8 mouse cellular contexts compared by ENCODE assay signal in the genomic region with DNA sequence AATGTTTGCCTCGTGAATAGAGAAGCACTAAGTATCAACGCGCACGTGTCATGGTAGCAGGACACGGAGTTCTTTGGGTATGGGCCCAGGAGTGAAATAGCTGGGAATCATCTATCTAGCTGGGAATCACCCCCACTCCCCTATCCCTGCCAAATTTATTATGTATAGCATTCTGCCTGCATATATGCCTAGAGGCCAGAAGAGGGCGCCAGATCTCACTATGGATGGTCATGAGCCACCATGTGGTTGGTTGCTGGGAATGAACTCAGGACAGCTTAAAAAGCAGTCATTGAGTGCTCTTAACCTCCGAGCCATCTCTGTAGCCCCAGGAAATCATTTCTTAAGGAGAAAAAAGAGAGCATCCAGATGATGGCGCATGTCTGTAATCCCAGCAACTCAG. TPM values are rescaled to one million over a fixed set of nuclear protein-coding genes. Genes with fewer than 3 reads are reported as not detected.
DNase-seq lines count a peak whose midpoint lies in the region; ATAC-seq and TF ChIP-seq lines count a peak whose summit lies in the region.

No protein-coding gene starts in this region.

- H3K4me3 ChIP-seq in forebrain, embryonic 10.5 days = no peak overlapping the region
- H3K4me3 ChIP-seq in forebrain, embryonic 16.5 days (replicated peaks; ENCODE audit: low read length) = no peak overlapping the region
- no peak overlapping the region for H3K4me3 ChIP-seq in liver, adult 2 months (ENCODE audit: insufficient read depth, low read depth, low read length)
- no peak overlapping the region for H3K4me3 ChIP-seq in liver, embryonic 12.5 days

- H3K4me2 ChIP-seq in forebrain, embryonic 16.5 days (ENCODE audit: low read length) = no peak overlapping the region
- no peak overlapping the region for H3K4me2 ChIP-seq in liver, embryonic 12.5 days

- H3K27me3 ChIP-seq in forebrain, embryonic 10.5 days (ENCODE audit: poor library complexity, severe bottlenecking) = peaks cover under 1% of the 10 kb centered on the region; the same call in 1 of the 2 replicates
- 0 out of 2 replicates have a peak, but pooled peaks cover under 1% of the 10 kb centered on the region for H3K27me3 ChIP-seq in forebrain, embryonic 16.5 days (replicated peaks; ENCODE audit: control insufficient read depth, insufficient read depth, low read length)
- H3K27me3 ChIP-seq in liver, adult 2 months (ENCODE audit: control insufficient read depth, insufficient read depth, low read length) = no peaks in the 10 kb centered on the region
- peaks cover 47% of the 10 kb centered on the region for H3K27me3 ChIP-seq in liver, embryonic 12.5 days (replicated peaks)
- no peaks in the 10 kb centered on the region for H3K27me3 ChIP-seq in splenic B cell, adult 2 months (ENCODE audit: control insufficient read depth, insufficient read depth, low read length, poor library complexity, severe bottlenecking)

- no peaks in the 10 kb centered on the region for H3K36me3 ChIP-seq in forebrain, embryonic 10.5 days (replicated peaks)
- no peaks in the 10 kb centered on the region for H3K36me3 ChIP-seq in forebrain, embryonic 16.5 days (ENCODE audit: control insufficient read depth, insufficient read depth)
- no peaks in the 10 kb centered on the region for H3K36me3 ChIP-seq in liver, adult 2 months (ENCODE audit: control insufficient read depth, insufficient read depth, low read length)
- H3K36me3 ChIP-seq in liver, embryonic 12.5 days = no peaks in the 10 kb centered on the region
- no peaks in the 10 kb centered on the region for H3K36me3 ChIP-seq in splenic B cell, adult 2 months (ENCODE audit: control insufficient read depth, insufficient read depth, low read length, poor library complexity, severe bottlenecking)

- no peaks in the 10 kb centered on the region for H3K79me2 ChIP-seq in liver, adult 2 months (ENCODE audit: control insufficient read depth, insufficient read depth, low read length)

- H3K4me1 ChIP-seq in forebrain, embryonic 10.5 days = no peaks in the 10 kb centered on the region
- no peaks in the 10 kb centered on the region for H3K4me1 ChIP-seq in forebrain, embryonic 16.5 days (replicated peaks; ENCODE audit: control insufficient read depth, insufficient read depth, low read length)
- no peaks in the 10 kb centered on the region for H3K4me1 ChIP-seq in liver, adult 2 months (ENCODE audit: control insufficient read depth, insufficient read depth, low read length)
- no peaks in the 10 kb centered on the region for H3K4me1 ChIP-seq in liver, embryonic 12.5 days

- H3K9ac ChIP-seq in forebrain, embryonic 16.5 days (replicated peaks; ENCODE audit: low read depth, low read length) = no peak overlapping the region
- H3K9ac ChIP-seq in liver, adult 2 months (ENCODE audit: low read depth, low read length) = no peak overlapping the region
- H3K9ac ChIP-seq in liver, embryonic 12.5 days = no peak overlapping the region

- DNase-seq in forebrain, embryonic 10.5 days (ENCODE audit: extremely low spot score, low spot score) = peak; percentile 52
- DNase-seq in liver, adult 2 months (ENCODE audit: extremely low read depth, low read depth, low spot score) = peak; percentile 27
- peak; percentile 50 for DNase-seq in adipocyte (ENCODE audit: low spot score)
- peak; percentile 4 for DNase-seq in gastrocnemius, postnatal 25 days
- DNase-seq in splenic B cell, adult 2 months (ENCODE audit: low read depth, low spot score) = peak; percentile 81
- no peak for DNase-seq in frontal cortex, adult 2 months (ENCODE audit: extremely low spot score in 1 of 2, low spot score in 1 of 2)

- WGBS in forebrain, embryonic 10.5 days = 27% methylated on average over 8 of the region's 8 CpGs
- 19% methylated on average over 8 of the region's 8 CpGs for WGBS in forebrain, embryonic 16.5 days
- 27% methylated on average over 8 of the region's 8 CpGs for WGBS in liver, adult 2 months
- WGBS in liver, embryonic 12.5 days (ENCODE audit: insufficient replicate concordance) = 16% methylated on average over 8 of the region's 8 CpGs

- ATAC-seq in forebrain, embryonic 16.5 days = no peak
- ATAC-seq in liver, embryonic 12.5 days = no peak

- peak; percentile 61; the same call in 1 of the 2 replicates for TF ChIP-seq CTCF in liver, adult 2 months (IDR thresholded peaks at IDR 0.05; ENCODE audit: low read depth, low read length)

- H3K27ac ChIP-seq in forebrain, embryonic 10.5 days = no peak overlapping the region
- no peak overlapping the region for H3K27ac ChIP-seq in forebrain, embryonic 16.5 days (ENCODE audit: low read length)
- H3K27ac ChIP-seq in liver, adult 2 months (replicated peaks; ENCODE audit: insufficient read depth, low read depth, low read length) = no peak overlapping the region
- H3K27ac ChIP-seq in liver, embryonic 12.5 days = no peak overlapping the region

- H3K9me3 ChIP-seq in forebrain, embryonic 10.5 days = no peaks in the 10 kb centered on the region
- no peaks in the 10 kb centered on the region for H3K9me3 ChIP-seq in forebrain, embryonic 16.5 days (ENCODE audit: control insufficient read depth, low read length)
- H3K9me3 ChIP-seq in liver, embryonic 12.5 days (replicated peaks) = no peaks in the 10 kb centered on the region

- no peak for TF ChIP-seq POLR2A in liver, adult 2 months (IDR thresholded peaks at IDR 0.05; ENCODE audit: extremely low read depth, insufficient read depth, low read length)

RNA-seq across cellular contexts. Expression of a gene that starts 30.0 kb away (rescaled TPM):
- polyA plus RNA-seq in forebrain, embryonic 10.5 days (2016; fragmentation: Nextera tagmentation; extraction: Ambion mirVana) = 2.8 and 3.9 TPM in 2 replicates
- 3.0 and 4.0 TPM in 2 replicates for polyA plus RNA-seq in forebrain, embryonic 16.5 days (2015; fragmentation: Nextera tagmentation; extraction: Ambion mirVana)
- 4.0 and 4.4 TPM in 2 replicates for total RNA-seq in liver, adult 2 months (2014; rRNA removed)
- 7.5 and 10.1 TPM in 2 replicates for polyA plus RNA-seq in liver, adult 2 months (2012; rRNA removed)
- polyA plus RNA-seq in liver, embryonic 12.5 days (2016; fragmentation: Nextera tagmentation; extraction: Ambion mirVana) = 1.8 and 2.0 TPM in 2 replicates
- total RNA-seq in gastrocnemius, postnatal 25 days (2021) = 10 to 100 TPM in 1 of 2 experiments, 1 to 10 TPM in 1; 8.6 to 11.1 TPM
- polyA plus RNA-seq in frontal cortex, adult 2 months (2012; rRNA removed) = 58.6 TPM in 2 replicates

RNA-seq across cellular contexts. Expression of a gene that starts 49.5 kb away (rescaled TPM):
- 9.2 and 11.0 TPM in 2 replicates for polyA plus RNA-seq in forebrain, embryonic 10.5 days (2016; fragmentation: Nextera tagmentation; extraction: Ambion mirVana)
- 6.7 and 8.5 TPM in 2 replicates for polyA plus RNA-seq in forebrain, embryonic 16.5 days (2015; fragmentation: Nextera tagmentation; extraction: Ambion mirVana)
- 2.6 and 3.6 TPM in 2 replicates for total RNA-seq in liver, adult 2 months (2014; rRNA removed)
- polyA plus RNA-seq in liver, adult 2 months (2012; rRNA removed) = 1.5 and 2.4 TPM in 2 replicates
- polyA plus RNA-seq in liver, embryonic 12.5 days (2016; fragmentation: Nextera tagmentation; extraction: Ambion mirVana) = 54.7 and 57.4 TPM in 2 replicates
- 1 to 10 TPM; 2.3 to 4.0 TPM for total RNA-seq in gastrocnemius, postnatal 25 days (2021)
- 7.1 and 7.4 TPM in 2 replicates for polyA plus RNA-seq in frontal cortex, adult 2 months (2012; rRNA removed)

Comparison
In these comparisons a context has a peak if more than half of its experiments do, and no peak if none do; other contexts are left out.
1. DNase-seq: peak in forebrain, embryonic 10.5 days (single experiment), liver, adult 2 months (single experiment), adipocyte (single experiment), gastrocnemius, postnatal 25 days (single experiment) and splenic B cell, adult 2 months (single experiment); none in frontal cortex, adult 2 months (0 of 2).